Mouse (Mus musculus): ENCODE data around the gene Rab8a. TPM values are rescaled to one million over a fixed set of nuclear protein-coding genes. Genes with fewer than 3 reads are reported as not detected.
"Not testable (repeated sequence)": the region's sequence is repeated elsewhere in the genome, so short reads cannot be mapped to it uniquely, and the experiment has no call there.

Rab8a gene
- total RNA-seq (2017) = 317 and 486 TPM in 2 replicates

GRCm38 (mm10) chr8:72160707-72161697 is at the start of gene Rab8a:
TSS of gene Rab8a (plus strand) at chr8:72161200.
- ATAC-seq (replicated peaks in 1 of 2; ENCODE audit: insufficient read depth in 1 of 2, low FRiP score in 2 of 2, low TSS enrichment in 1 of 2, low read depth in 1 of 2, poor library complexity in 2 of 2, severe bottlenecking in 2 of 2) = peak; percentile 94 to 96

- no peak for ATAC-seq (replicated peaks in 1 of 2; ENCODE audit: insufficient read depth in 1 of 2, low FRiP score in 2 of 2, low TSS enrichment in 1 of 2, low read depth in 1 of 2, poor library complexity in 2 of 2, severe bottlenecking in 2 of 2)
These were observed 48.5 kb upstream of the Rab8a start for GRCm38 (mm10) chr8:72112486-72112885.

- no peak for ATAC-seq (replicated peaks in 1 of 2; ENCODE audit: insufficient read depth in 1 of 2, low FRiP score in 2 of 2, low TSS enrichment in 1 of 2, low read depth in 1 of 2, poor library complexity in 2 of 2, severe bottlenecking in 2 of 2)
These were observed 45.8 kb upstream of the Rab8a start for GRCm38 (mm10) chr8:72115202-72115601.

- no peak for ATAC-seq (replicated peaks in 1 of 2; ENCODE audit: insufficient read depth in 1 of 2, low FRiP score in 2 of 2, low TSS enrichment in 1 of 2, low read depth in 1 of 2, poor library complexity in 2 of 2, severe bottlenecking in 2 of 2)
These were observed 42.4 kb upstream of the Rab8a start for GRCm38 (mm10) chr8:72118616-72119015.

GRCm38 (mm10) chr8:72121486-72121885 is 39.5 kb upstream of the Rab8a start:
- ATAC-seq (replicated peaks in 1 of 2; ENCODE audit: insufficient read depth in 1 of 2, low FRiP score in 2 of 2, low TSS enrichment in 1 of 2, low read depth in 1 of 2, poor library complexity in 2 of 2, severe bottlenecking in 2 of 2) = not testable (repeated sequence)

GRCm38 (mm10) chr8:72121997-72122396 is 39.0 kb upstream of the Rab8a start:
- ATAC-seq (replicated peaks in 1 of 2; ENCODE audit: insufficient read depth in 1 of 2, low FRiP score in 2 of 2, low TSS enrichment in 1 of 2, low read depth in 1 of 2, poor library complexity in 2 of 2, severe bottlenecking in 2 of 2) = no peak

GRCm38 (mm10) chr8:72127834-72128233 is 33.2 kb upstream of the Rab8a start:
- no peak for ATAC-seq (replicated peaks in 1 of 2; ENCODE audit: insufficient read depth in 1 of 2, low FRiP score in 2 of 2, low TSS enrichment in 1 of 2, low read depth in 1 of 2, poor library complexity in 2 of 2, severe bottlenecking in 2 of 2)

GRCm38 (mm10) chr8:72131251-72131650 is 29.7 kb upstream of the Rab8a start:
- no peak for ATAC-seq (replicated peaks in 1 of 2; ENCODE audit: insufficient read depth in 1 of 2, low FRiP score in 2 of 2, low TSS enrichment in 1 of 2, low read depth in 1 of 2, poor library complexity in 2 of 2, severe bottlenecking in 2 of 2)

- no peak for ATAC-seq (replicated peaks in 1 of 2; ENCODE audit: insufficient read depth in 1 of 2, low FRiP score in 2 of 2, low TSS enrichment in 1 of 2, low read depth in 1 of 2, poor library complexity in 2 of 2, severe bottlenecking in 2 of 2)
These were observed 29.1 kb upstream of the Rab8a start for GRCm38 (mm10) chr8:72131901-72132300.

GRCm38 (mm10) chr8:72132417-72132816 is 28.6 kb upstream of the Rab8a start:
- no peak for ATAC-seq (replicated peaks in 1 of 2; ENCODE audit: insufficient read depth in 1 of 2, low FRiP score in 2 of 2, low TSS enrichment in 1 of 2, low read depth in 1 of 2, poor library complexity in 2 of 2, severe bottlenecking in 2 of 2)

- ATAC-seq (replicated peaks in 1 of 2; ENCODE audit: insufficient read depth in 1 of 2, low FRiP score in 2 of 2, low TSS enrichment in 1 of 2, low read depth in 1 of 2, poor library complexity in 2 of 2, severe bottlenecking in 2 of 2) = no peak
These were observed 28.1 kb upstream of the Rab8a start for GRCm38 (mm10) chr8:72132891-72133290.

GRCm38 (mm10) chr8:72133507-72133906 is 27.5 kb upstream of the Rab8a start:
- ATAC-seq (replicated peaks in 1 of 2; ENCODE audit: insufficient read depth in 1 of 2, low FRiP score in 2 of 2, low TSS enrichment in 1 of 2, low read depth in 1 of 2, poor library complexity in 2 of 2, severe bottlenecking in 2 of 2) = peak; percentile 9 to 15; a peak in 3 of 4 replicates

- ATAC-seq (replicated peaks in 1 of 2; ENCODE audit: insufficient read depth in 1 of 2, low FRiP score in 2 of 2, low TSS enrichment in 1 of 2, low read depth in 1 of 2, poor library complexity in 2 of 2, severe bottlenecking in 2 of 2) = 0 out of 4 replicates have a peak, but pooled peaks of 1 of the 2 experiments have one; percentile 12
These were observed 26.1 kb upstream of the Rab8a start, which contains the start of gene Tpm4 for GRCm38 (mm10) chr8:72134756-72135445. TSS of gene Tpm4 (plus strand) at chr8:72134975.

GRCm38 (mm10) chr8:72135446-72136301 is 25.3 kb upstream of the Rab8a start:
- ATAC-seq (replicated peaks in 1 of 2; ENCODE audit: insufficient read depth in 1 of 2, low FRiP score in 2 of 2, low TSS enrichment in 1 of 2, low read depth in 1 of 2, poor library complexity in 2 of 2, severe bottlenecking in 2 of 2) = no peak

- ATAC-seq (replicated peaks in 1 of 2; ENCODE audit: insufficient read depth in 1 of 2, low FRiP score in 2 of 2, low TSS enrichment in 1 of 2, low read depth in 1 of 2, poor library complexity in 2 of 2, severe bottlenecking in 2 of 2) = peak; percentile 72 to 73
These were observed 24.6 kb upstream of the Rab8a start for GRCm38 (mm10) chr8:72136302-72136978.

- ATAC-seq (replicated peaks in 1 of 2; ENCODE audit: insufficient read depth in 1 of 2, low FRiP score in 2 of 2, low TSS enrichment in 1 of 2, low read depth in 1 of 2, poor library complexity in 2 of 2, severe bottlenecking in 2 of 2) = no peak
These were observed 23.6 kb upstream of the Rab8a start for GRCm38 (mm10) chr8:72137431-72137830.

GRCm38 (mm10) chr8:72138456-72138855 is 22.5 kb upstream of the Rab8a start:
- no peak for ATAC-seq (replicated peaks in 1 of 2; ENCODE audit: insufficient read depth in 1 of 2, low FRiP score in 2 of 2, low TSS enrichment in 1 of 2, low read depth in 1 of 2, poor library complexity in 2 of 2, severe bottlenecking in 2 of 2)
